Mouse (Mus musculus) midbrain, embryonic 11.5 days (tissue): Measurements from ENCODE around the gene Ppp1r32. TPM values are rescaled to one million over a fixed set of nuclear protein-coding genes. Genes with fewer than 3 reads are reported as not detected.

ENCODE experiments used
- ATAC-seq: fragments of 200-750 bp; cut with Nextera tagmentation; 2 replicates; pipeline ENCODE4 v1.8.0; 2017; ENCODE audit warnings: moderate TSS enrichment, moderate library complexity; ENCODE audit not compliant: low FRiP score
- DNase-seq: peaks from one replicate; pipeline ENCODE4 v3.0.0; 2015; ENCODE audit warnings: low spot score; ENCODE audit errors: missing footprints
- H3K27ac ChIP-seq: fragments of 300-500 bp; sonication (generic); 2 replicates; pipeline ENCODE4 v1.5.1; 2014; ENCODE audit warnings: low read depth, low read length
- H3K27me3 ChIP-seq: fragments of 300-500 bp; sonication (generic); 2 replicates; pipeline ENCODE4 v1.6.1; 2014; ENCODE audit warnings: mild to moderate bottlenecking, low read length, moderate library complexity, mixed read lengths; ENCODE audit not compliant: control insufficient read depth, insufficient read depth
- H3K36me3 ChIP-seq: fragments of 300-500 bp; sonication (generic); 2 replicates; pipeline ENCODE4 v1.6.1; 2014; ENCODE audit warnings: mild to moderate bottlenecking, low read length, moderate library complexity, mixed read lengths; ENCODE audit not compliant: control insufficient read depth, insufficient read depth
- H3K4me1 ChIP-seq: fragments of 300-500 bp; sonication (generic); 2 replicates; pipeline ENCODE4 v1.6.1; 2014; ENCODE audit warnings: low read length; ENCODE audit not compliant: control insufficient read depth, insufficient read depth
- H3K4me2 ChIP-seq: fragments of 300-500 bp; sonication (generic); 2 replicates; pipeline ENCODE4 v1.6.1; 2014; ENCODE audit warnings: mild to moderate bottlenecking, moderate library complexity
- H3K4me3 ChIP-seq: fragments of 300-500 bp; sonication (generic); 2 replicates; pipeline ENCODE4 v1.5.1; 2014; ENCODE audit warnings: low read depth, low read length
- H3K9ac ChIP-seq: fragments of 300-500 bp; sonication (generic); 2 replicates; pipeline ENCODE4 v1.6.1; 2014; ENCODE audit warnings: low read length
- H3K9me3 ChIP-seq: fragments of 300-500 bp; sonication (generic); 2 replicates; pipeline ENCODE4 v1.6.1; 2016; ENCODE audit warnings: low read length; ENCODE audit not compliant: control insufficient read depth
- WGBS: fragments of 180-500 bp; shearing (Covaris S2); extraction: QIAGEN DNeasy Blood & Tissue Kit; methylation state at CpG from one replicate; pipeline ENCODE4 v1.1.7; 2014; 5-methylcytosine and 5-hydroxymethylcytosine counted together
- polyA plus RNA-seq: library from polyadenylated mRNA; unstranded; fragments of >200 nt; fragmentation: Nextera tagmentation; extraction: Ambion mirVana; gene quantifications from 2 replicates; pipeline ENCODE4 v1.2.1, GENCODE M21; 2014

Gene Ppp1r32
- polyA plus RNA-seq, 1 experiment from 2014 or later: 0.48 TPM

- WGBS: 3% methylated on average over 4 of the region's 4 CpGs
- ATAC-seq (peak; percentile 78; the same call in 1 of the 2 replicates), DNase-seq (peak; percentile 97)
- Histone ChIP-seq H3K36me3 (peaks cover 6% of the 10 kb centered on the region), H3K4me3 (no peak overlapping the region), H3K27ac (no peak overlapping the region), H3K4me2 (no peak overlapping the region), H3K4me1 (no peaks in the 10 kb centered on the region), H3K27me3 (no peaks in the 10 kb centered on the region), H3K9me3 (no peaks in the 10 kb centered on the region), H3K9ac (no peak overlapping the region)
Measured at GRCm38 (mm10) chr19:10502571-10502970, 19.8 kb upstream of the Ppp1r32 start.

- Histone ChIP-seq H3K9ac (no peak overlapping the region), H3K27me3 (no peaks in the 10 kb centered on the region), H3K4me3 (no peak overlapping the region), H3K9me3 (no peaks in the 10 kb centered on the region), H3K4me2 (no peak overlapping the region), H3K4me1 (0 out of 2 replicates have a peak, but pooled peaks cover 2% of the 10 kb centered on the region), H3K36me3 (peaks cover 4% of the 10 kb centered on the region; the same call in 1 of the 2 replicates), H3K27ac (no peak overlapping the region)
- DNase-seq (no peak), ATAC-seq (no peak)
- 92% methylated on average over 8 of the region's 8 CpGs for WGBS
Measured at GRCm38 (mm10) chr19:10500581-10500980, 17.9 kb upstream of the Ppp1r32 start.

- ATAC-seq: no peak
- WGBS: 59% methylated on average over 8 of the region's 8 CpGs
- Histone ChIP-seq H3K9me3 (no peaks in the 10 kb centered on the region), H3K36me3 (peaks cover 4% of the 10 kb centered on the region; the same call in 1 of the 2 replicates), H3K4me3 (no peak overlapping the region), H3K27me3 (no peaks in the 10 kb centered on the region), H3K27ac (no peak overlapping the region), H3K4me2 (no peak overlapping the region), H3K4me1 (0 out of 2 replicates have a peak, but pooled peaks cover 2% of the 10 kb centered on the region), H3K9ac (no peak overlapping the region)
- DNase-seq: no peak
Measured at GRCm38 (mm10) chr19:10497512-10498160, 14.9 kb upstream of the Ppp1r32 start.

GRCm38 (mm10) chr19:10496976-10497375 is 14.2 kb upstream of the Ppp1r32 start:
- no peaks in the 10 kb centered on the region for H3K27me3 ChIP-seq
- no peak overlapping the region for H3K4me2 ChIP-seq
- no peak overlapping the region for H3K9ac ChIP-seq
- ATAC-seq: no peak
- no peaks in the 10 kb centered on the region for H3K9me3 ChIP-seq
- DNase-seq: no peak
- peaks cover 2% of the 10 kb centered on the region; the same call in 1 of the 2 replicates for H3K36me3 ChIP-seq
- 0 out of 2 replicates have a peak, but pooled peaks cover 2% of the 10 kb centered on the region for H3K4me1 ChIP-seq
- no peak overlapping the region for H3K4me3 ChIP-seq
- 51% methylated on average over 2 of the region's 2 CpGs for WGBS
- no peak overlapping the region for H3K27ac ChIP-seq

GRCm38 (mm10) chr19:10495670-10496069 is 12.9 kb upstream of the Ppp1r32 start:
- Histone ChIP-seq H3K9ac (no peak overlapping the region), H3K4me1 (0 out of 2 replicates have a peak, but pooled peaks cover 2% of the 10 kb centered on the region), H3K27me3 (no peaks in the 10 kb centered on the region), H3K4me3 (no peak overlapping the region), H3K9me3 (no peaks in the 10 kb centered on the region), H3K27ac (no peak overlapping the region), H3K4me2 (no peak overlapping the region), H3K36me3 (no peaks in the 10 kb centered on the region)
- DNase-seq: no peak
- ATAC-seq: no peak
- 89% methylated on average over 1 of the region's 1 CpGs for WGBS

GRCm38 (mm10) chr19:10486264-10486738 is 3.6 kb upstream of the Ppp1r32 start:
- Histone ChIP-seq H3K9ac (no peak overlapping the region), H3K4me2 (no peak overlapping the region), H3K4me1 (peaks cover 9% of the 10 kb centered on the region), H3K36me3 (no peaks in the 10 kb centered on the region), H3K27ac (no peak overlapping the region), H3K4me3 (no peak overlapping the region), H3K27me3 (no peaks in the 10 kb centered on the region), H3K9me3 (no peaks in the 10 kb centered on the region)
- 25% methylated on average over 9 of the region's 9 CpGs for WGBS
- peak; percentile 92 for DNase-seq
- ATAC-seq: peak; percentile 78

GRCm38 (mm10) chr19:10479541-10479940 is 3.2 kb downstream of the Ppp1r32 start:
- Histone ChIP-seq H3K9me3 (no peaks in the 10 kb centered on the region), H3K4me2 (no peak overlapping the region), H3K27ac (no peak overlapping the region), H3K4me1 (peaks cover 9% of the 10 kb centered on the region), H3K9ac (no peak overlapping the region), H3K27me3 (no peaks in the 10 kb centered on the region), H3K4me3 (no peak overlapping the region), H3K36me3 (no peaks in the 10 kb centered on the region)
- WGBS: 71% methylated on average over 4 of the region's 4 CpGs
- no peak for DNase-seq
- no peak for ATAC-seq

GRCm38 (mm10) chr19:10473779-10474178 is 8.9 kb downstream of the Ppp1r32 start:
- Histone ChIP-seq H3K27ac (no peak overlapping the region), H3K9me3 (no peaks in the 10 kb centered on the region), H3K4me2 (no peak overlapping the region), H3K4me3 (no peak overlapping the region), H3K4me1 (peaks cover 3% of the 10 kb centered on the region; the same call in 1 of the 2 replicates), H3K9ac (no peak overlapping the region), H3K36me3 (no peaks in the 10 kb centered on the region), H3K27me3 (no peaks in the 10 kb centered on the region)
- no peak for DNase-seq
- peak; percentile 65 for ATAC-seq
- WGBS: 17% methylated on average over 6 of the region's 6 CpGs

GRCm38 (mm10) chr19:10472958-10473357 is 9.8 kb downstream of the Ppp1r32 start:
- Histone ChIP-seq H3K4me3 (no peak overlapping the region), H3K36me3 (no peaks in the 10 kb centered on the region), H3K27ac (no peak overlapping the region), H3K27me3 (no peaks in the 10 kb centered on the region), H3K9me3 (no peaks in the 10 kb centered on the region), H3K4me1 (peaks cover 3% of the 10 kb centered on the region; the same call in 1 of the 2 replicates), H3K4me2 (no peak overlapping the region), H3K9ac (no peak overlapping the region)
- ATAC-seq: no peak
- 79% methylated on average over 3 of the region's 3 CpGs for WGBS
- DNase-seq: no peak
